Mouse (Mus musculus) lung, embryonic 14.5 days (tissue): Measurements from ENCODE around the gene Try10. TPM values are rescaled to one million over a fixed set of nuclear protein-coding genes. Genes with fewer than 3 reads are reported as not detected.
"Not testable (repeated sequence)": the region's sequence is repeated elsewhere in the genome, so short reads cannot be mapped to it uniquely, and the experiment has no call there.

ENCODE experiments used
- ATAC-seq: fragments of 200-750 bp; cut with Nextera tagmentation; 2 replicates; pipeline ENCODE4 v1.8.0; 2017; ENCODE audit warnings: mild to moderate bottlenecking, moderate TSS enrichment, moderate library complexity; ENCODE audit not compliant: insufficient read depth
- DNase-seq: peaks from one replicate; pipeline ENCODE4 v3.0.0-alpha.2; 2015
- H3K27ac ChIP-seq: fragments of 300-500 bp; sonication (generic); 2 replicates; pipeline ENCODE4 v1.5.1; 2014; ENCODE audit warnings: low read depth, mild to moderate bottlenecking, moderate library complexity
- H3K27me3 ChIP-seq: fragments of 300-500 bp; sonication (generic); 2 replicates; pipeline ENCODE4 v1.6.1; 2014; ENCODE audit warnings: low read length, control low read depth; ENCODE audit not compliant: insufficient read depth
- H3K36me3 ChIP-seq: fragments of 300-500 bp; sonication (generic); 2 replicates; pipeline ENCODE4 v1.6.1; 2014; ENCODE audit warnings: control low read depth; ENCODE audit not compliant: insufficient read depth
- H3K4me1 ChIP-seq: fragments of 300-500 bp; sonication (generic); 2 replicates; pipeline ENCODE4 v1.6.1; 2014; ENCODE audit warnings: antibody characterized with exemption, control low read depth; ENCODE audit not compliant: insufficient read depth
- H3K4me2 ChIP-seq: fragments of 300-500 bp; sonication (generic); 2 replicates; pipeline ENCODE4 v1.6.1; 2014; ENCODE audit warnings: mild to moderate bottlenecking
- H3K4me3 ChIP-seq: fragments of 300-500 bp; sonication (generic); 2 replicates; pipeline ENCODE4 v1.5.1; 2014; ENCODE audit warnings: low read depth, low read length
- H3K9ac ChIP-seq: fragments of 300-500 bp; sonication (generic); 2 replicates; pipeline ENCODE4 v1.6.1; 2014
- H3K9me3 ChIP-seq: fragments of 300-500 bp; sonication (generic); 2 replicates; pipeline ENCODE4 v1.6.1; 2016; ENCODE audit warnings: low read depth, low read length, control low read depth
- CTCF ChIP-seq: IDR thresholded peaks from 2 replicates; pipeline ENCODE4 v1.5.1; 2016; ENCODE audit warnings: antibody characterized with exemption, low read depth
- WGBS: fragments of 180-500 bp; shearing (Covaris S2); extraction: QIAGEN DNeasy Blood & Tissue Kit; methylation state at CpG from one replicate; pipeline ENCODE4 v1.1.7; 2014; 5-methylcytosine and 5-hydroxymethylcytosine counted together
- polyA plus RNA-seq: library from polyadenylated mRNA; unstranded; fragments of >200 nt; fragmentation: Nextera tagmentation; extraction: Ambion mirVana; gene quantifications from 2 replicates; pipeline ENCODE4 v1.2.1, GENCODE M21; 2014

The Try10 gene
- polyA plus RNA-seq, result not detected in 2 replicates

- no peak for ATAC-seq
- no peak within 1 kb of the TSS for H3K27ac ChIP-seq
- no peaks in the 10 kb centered on the region for H3K27me3 ChIP-seq
- H3K9ac ChIP-seq, result no peak within 1 kb of the TSS
- H3K4me2 ChIP-seq, result no peak within 1 kb of the TSS
- no peak within 1 kb of the TSS for H3K4me3 ChIP-seq
- H3K4me1 ChIP-seq, result no peaks in the 10 kb centered on the region
- WGBS, result 72% methylated on average over 2 of the region's 2 CpGs
- no peak for TF ChIP-seq CTCF
- no peaks in the 10 kb centered on the region for H3K36me3 ChIP-seq
- no peaks in the 10 kb centered on the region for H3K9me3 ChIP-seq
- no peak for DNase-seq
These were observed at the start of gene Try10 for GRCm38 (mm10) chr6:41353932-41354331. Gene Try10, plus strand, starts transcription at chr6:41354105.

GRCm38 (mm10) chr6:41316741-41317140 lies 37.2 kb upstream of the Try10 start, which contains the start of gene Try5:
Gene Try5, minus strand, starts transcription at chr6:41316841.
- H3K9me3 ChIP-seq, DNase-seq, H3K27me3 ChIP-seq, H3K4me1 ChIP-seq, H3K4me2 ChIP-seq, H3K36me3 ChIP-seq, H3K27ac ChIP-seq, ATAC-seq, H3K4me3 ChIP-seq, H3K9ac ChIP-seq: not testable (repeated sequence)
- 56% methylated on average over 3 of the region's 3 CpGs for WGBS

DNA sequence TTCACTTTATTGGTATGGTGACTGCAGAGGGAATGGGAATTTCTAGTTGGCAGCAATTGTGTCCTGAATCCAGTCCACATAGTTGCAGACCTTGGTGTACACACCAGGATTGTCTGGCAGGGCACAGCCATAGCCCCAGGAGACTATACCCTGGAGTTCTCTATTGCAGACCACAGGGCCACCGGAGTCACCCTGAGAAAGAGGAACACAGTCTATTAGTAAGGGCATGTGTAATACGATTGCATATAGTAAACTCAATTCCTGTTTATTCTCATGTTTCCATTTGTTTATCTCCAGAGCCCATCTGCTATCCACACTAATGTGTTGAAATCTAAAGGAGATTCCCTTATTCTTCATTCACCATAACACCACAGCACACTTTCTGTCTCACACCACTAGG lies 19.9 kb downstream of the Try10 start:
- H3K4me2 ChIP-seq, H3K27me3 ChIP-seq, H3K36me3 ChIP-seq, H3K4me3 ChIP-seq, ATAC-seq, H3K4me1 ChIP-seq, H3K9me3 ChIP-seq, H3K27ac ChIP-seq, DNase-seq, H3K9ac ChIP-seq: not testable (repeated sequence)
- 87% methylated on average over 2 of the region's 2 CpGs for WGBS

DNA sequence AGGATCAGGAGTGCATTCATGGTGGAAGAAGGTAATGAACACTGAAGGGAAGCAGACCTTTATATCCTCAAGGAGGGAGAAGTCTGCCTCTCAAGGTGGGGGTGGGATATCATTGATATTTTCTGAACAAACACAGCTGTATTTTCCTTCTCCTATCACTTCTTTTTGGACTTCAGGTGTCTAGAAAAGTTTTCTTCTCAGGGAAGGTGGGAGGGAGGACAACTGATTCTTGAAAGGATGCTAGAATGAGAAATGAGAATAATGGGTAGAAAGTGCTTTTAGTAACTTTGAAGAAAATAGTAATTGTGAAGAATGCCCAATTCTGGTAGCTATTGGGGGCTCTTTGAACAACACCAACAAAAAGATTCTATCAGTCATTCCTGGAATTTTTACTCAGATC lies 23.7 kb downstream of the Try10 start, which contains the start of gene Prss3:
Gene Prss3, minus strand, starts transcription at position 101 of the 400 bp plus-strand sequence.
- not testable (repeated sequence) for H3K9ac ChIP-seq, ATAC-seq, DNase-seq, H3K27me3 ChIP-seq, H3K4me3 ChIP-seq, H3K4me1 ChIP-seq, H3K4me2 ChIP-seq, H3K36me3 ChIP-seq, H3K27ac ChIP-seq, H3K9me3 ChIP-seq

- Histone ChIP-seq H3K4me2 (no peak overlapping the region), H3K4me3 (no peak overlapping the region), H3K36me3 (no peaks in the 10 kb centered on the region), H3K4me1 (no peaks in the 10 kb centered on the region), H3K9ac (no peak overlapping the region), H3K27me3 (no peaks in the 10 kb centered on the region), H3K27ac (no peak overlapping the region), H3K9me3 (no peaks in the 10 kb centered on the region)
- WGBS, result 57% methylated on average over 2 of the region's 2 CpGs
- no peak for TF ChIP-seq CTCF
- ATAC-seq, result no peak
- DNase-seq, result no peak
These were observed 32.9 kb downstream of the Try10 start for GRCm38 (mm10) chr6:41386781-41387180.

- H3K4me1 ChIP-seq, ATAC-seq, H3K4me3 ChIP-seq, H3K4me2 ChIP-seq, H3K9me3 ChIP-seq, H3K27me3 ChIP-seq, DNase-seq, H3K9ac ChIP-seq, H3K27ac ChIP-seq, H3K36me3 ChIP-seq: not testable (repeated sequence)
- WGBS, result 46% methylated on average over 1 of the region's 1 CpGs
These were observed 37.7 kb downstream of the Try10 start for GRCm38 (mm10) chr6:41391640-41392039.

- H3K4me3 ChIP-seq, H3K4me2 ChIP-seq, H3K4me1 ChIP-seq, H3K9ac ChIP-seq, H3K9me3 ChIP-seq, H3K27me3 ChIP-seq, DNase-seq, ATAC-seq, H3K27ac ChIP-seq, H3K36me3 ChIP-seq: not testable (repeated sequence)
These were observed 38.2 kb downstream of the Try10 start, which contains the start of gene Gm5771 for GRCm38 (mm10) chr6:41392056-41392455. Gene Gm5771, plus strand, starts transcription at chr6:41392356.

Other genes with a start within 250 kb of the Try10 start
- gene Try4, start 51.8 kb upstream of the Try10 start, polyA plus RNA-seq, result not detected in 2 replicates
- gene Try5, start 37.3 kb upstream of the Try10 start, polyA plus RNA-seq, result not detected in 2 replicates
- gene Prss3, start 23.6 kb downstream of the Try10 start, polyA plus RNA-seq, result not detected in 2 replicates
- gene Gm5771, start 38.3 kb downstream of the Try10 start, polyA plus RNA-seq, result not detected in 2 replicates
- gene Gm10334, start 92.0 kb downstream of the Try10 start, polyA plus RNA-seq, result not detected in 2 replicates
- gene Prss1, start 104.8 kb downstream of the Try10 start, polyA plus RNA-seq, result not detected in 2 replicates
- not detected in 2 replicates for gene Prss2, start 167.7 kb downstream of the Try10 start, polyA plus RNA-seq